Mouse (Mus musculus) limb, embryonic 11.5 days (tissue): ENCODE data around the gene Mmp11. TPM values are rescaled to one million over a fixed set of nuclear protein-coding genes. Genes with fewer than 3 reads are reported as not detected.
A peak's percentile ranks its signal among the peaks of the same experiment; 100 is the strongest.

Source experiments
- ATAC-seq: fragments of 200-750 bp; cut with Nextera tagmentation; 2 replicates; pipeline ENCODE4 v1.8.0; 2017; ENCODE audit warnings: low read depth; ENCODE audit not compliant: insufficient number of reproducible peaks, low FRiP score, low TSS enrichment
- DNase-seq: peaks from one replicate; pipeline ENCODE4 v3.0.0-alpha.2; 2015; ENCODE audit warnings: low spot score
- H3K27ac ChIP-seq: fragments of 300-500 bp; sonication (generic); replicated peaks from 2 replicates; pipeline ENCODE4 v1.5.1; 2014; ENCODE audit warnings: low read depth, mild to moderate bottlenecking, low read length
- H3K27me3 ChIP-seq: fragments of 300-500 bp; sonication (generic); 2 replicates; pipeline ENCODE4 v1.6.1; 2014; ENCODE audit warnings: mild to moderate bottlenecking, low read length, mixed read lengths; ENCODE audit not compliant: control insufficient read depth, insufficient read depth
- H3K36me3 ChIP-seq: fragments of 300-500 bp; sonication (generic); 2 replicates; pipeline ENCODE4 v1.6.1; 2014; ENCODE audit warnings: mild to moderate bottlenecking, low read length, moderate library complexity, mixed read lengths; ENCODE audit not compliant: control insufficient read depth, insufficient read depth
- H3K4me1 ChIP-seq: fragments of 300-500 bp; sonication (generic); 2 replicates; pipeline ENCODE4 v1.6.1; 2014; ENCODE audit warnings: low read length, mixed read lengths; ENCODE audit not compliant: control insufficient read depth, insufficient read depth
- H3K4me2 ChIP-seq: fragments of 300-500 bp; sonication (generic); 2 replicates; pipeline ENCODE4 v1.6.1; 2014; ENCODE audit warnings: low read depth, mild to moderate bottlenecking, moderate library complexity; ENCODE audit not compliant: severe bottlenecking
- H3K4me3 ChIP-seq: fragments of 300-500 bp; sonication (generic); 2 replicates; pipeline ENCODE4 v1.5.1; 2014; ENCODE audit warnings: low read depth, low read length
- H3K9ac ChIP-seq: fragments of 300-500 bp; sonication (generic); 2 replicates; pipeline ENCODE4 v1.6.1; 2014; ENCODE audit warnings: mild to moderate bottlenecking, low read length
- H3K9me3 ChIP-seq: fragments of 300-500 bp; sonication (generic); 2 replicates; pipeline ENCODE4 v1.6.1; 2016; ENCODE audit warnings: low read length; ENCODE audit not compliant: control insufficient read depth
- WGBS: fragments of 180-500 bp; shearing (Covaris S2); extraction: QIAGEN DNeasy Blood & Tissue Kit; methylation state at CpG from one replicate; pipeline ENCODE4 v1.1.7; 2014; 5-methylcytosine and 5-hydroxymethylcytosine counted together
- polyA plus RNA-seq: library from polyadenylated mRNA; unstranded; fragments of >200 nt; fragmentation: Nextera tagmentation; extraction: Ambion mirVana; gene quantifications from 2 replicates; pipeline ENCODE4 v1.2.1, GENCODE M21; 2014

Mmp11 gene
- polyA plus RNA-seq, 1 experiment from 2014 or later = 66.1 TPM

DNA sequence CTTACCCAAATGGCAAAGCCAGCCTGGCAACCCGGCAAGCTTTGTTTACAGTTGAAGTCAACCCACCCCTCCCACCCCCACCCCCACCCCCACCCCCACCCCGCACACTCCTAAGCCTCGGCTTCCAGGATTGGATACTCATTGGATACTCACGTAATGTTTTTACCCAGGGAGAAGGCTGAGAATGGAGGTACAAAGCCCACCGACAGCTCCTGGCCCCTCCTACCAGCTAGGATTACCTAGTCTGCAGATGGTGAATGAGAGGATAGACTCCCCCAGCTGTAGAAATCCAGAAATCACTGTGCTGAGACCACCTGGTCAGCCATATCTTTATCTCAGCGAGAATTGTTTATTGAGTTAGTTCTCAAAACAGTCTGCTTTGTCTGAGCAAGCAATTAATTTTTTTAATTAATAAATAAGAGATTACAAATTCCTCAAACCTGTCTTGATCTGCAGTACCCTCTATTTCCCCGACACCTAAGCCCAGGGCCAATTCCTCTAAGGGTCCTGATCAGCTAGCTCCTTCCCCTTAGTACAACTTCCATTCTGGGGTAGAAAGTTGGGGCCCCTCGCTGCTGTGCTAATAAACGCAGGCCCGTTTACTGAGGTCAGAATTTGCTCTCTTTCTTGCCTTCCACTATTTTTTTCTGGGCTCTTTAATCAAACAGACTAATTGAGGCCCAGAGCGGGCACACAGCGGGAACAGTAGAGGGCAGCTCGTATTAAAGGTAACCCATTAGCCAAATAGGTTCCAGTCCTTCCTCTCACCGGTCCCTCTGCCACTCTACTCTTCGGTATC lies 53.7 kb downstream of the Mmp11 start:
- Histone ChIP-seq H3K9ac (no peak overlapping the region), H3K36me3 (no peaks in the 10 kb centered on the region), H3K4me2 (peak overlapping the region; percentile 36), H3K4me3 (no peak overlapping the region), H3K27ac (peak overlapping the region; percentile 57), H3K9me3 (no peaks in the 10 kb centered on the region), H3K4me1 (peaks cover 14% of the 10 kb centered on the region), H3K27me3 (no peaks in the 10 kb centered on the region)
- DNase-seq (peak; percentile 47), ATAC-seq (peak; percentile 66; the same call in 1 of the 2 replicates)
- 1% methylated on average over 15 of the region's 15 CpGs for WGBS

DNA sequence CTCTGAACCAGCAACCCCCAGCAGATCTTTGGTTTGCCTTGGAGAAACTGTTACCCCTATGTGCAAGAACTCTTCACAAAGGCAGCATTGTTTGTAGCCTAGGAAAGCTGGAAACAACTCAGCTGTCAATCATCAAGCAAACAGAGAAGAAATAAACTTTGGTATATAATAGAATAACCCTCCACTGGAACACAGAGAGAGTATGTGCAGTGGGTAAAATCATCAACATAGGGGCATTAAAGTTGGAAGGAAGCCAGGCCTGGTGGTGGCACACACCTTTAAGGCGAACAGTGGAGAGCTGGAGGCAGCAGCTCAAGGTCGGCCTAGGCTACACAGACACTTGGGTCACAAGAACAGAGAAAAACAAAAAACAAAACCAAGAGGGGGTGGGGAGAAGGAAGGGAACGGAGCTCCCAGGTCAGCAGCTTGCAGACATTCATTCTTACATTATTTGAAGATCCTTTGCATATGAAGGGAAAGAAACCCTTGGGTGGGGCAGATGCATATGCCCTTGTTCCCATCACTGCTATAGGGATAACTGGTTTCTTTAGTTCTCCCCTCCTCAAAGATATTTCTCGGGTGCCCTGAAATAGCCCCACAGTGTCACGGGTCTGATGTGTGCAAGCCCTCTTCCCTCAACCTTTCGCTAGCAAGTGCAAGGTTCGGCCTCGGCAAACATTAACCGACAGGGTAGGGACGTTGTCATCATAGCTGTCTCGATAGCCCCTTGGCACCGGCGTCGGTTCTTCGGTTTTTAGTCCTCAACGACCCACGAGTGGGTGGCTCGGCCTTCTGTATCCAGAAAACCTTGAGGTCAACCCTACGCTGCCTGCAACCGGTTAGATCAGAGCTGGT lies 54.5 kb downstream of the Mmp11 start:
- H3K9me3 ChIP-seq = no peaks in the 10 kb centered on the region
- 0 out of 2 replicates have a peak overlapping the region, but pooled peaks have one; percentile 22 for H3K4me2 ChIP-seq
- no peaks in the 10 kb centered on the region for H3K36me3 ChIP-seq
- peaks cover 14% of the 10 kb centered on the region for H3K4me1 ChIP-seq
- H3K4me3 ChIP-seq = no peak overlapping the region
- WGBS = 16% methylated on average over 20 of the region's 20 CpGs
- no peak; the same call in 1 of the 2 replicates for ATAC-seq
- no peak for DNase-seq
- no peak overlapping the region for H3K9ac ChIP-seq
- H3K27ac ChIP-seq = peak overlapping the region; percentile 70
- H3K27me3 ChIP-seq = no peaks in the 10 kb centered on the region

DNA sequence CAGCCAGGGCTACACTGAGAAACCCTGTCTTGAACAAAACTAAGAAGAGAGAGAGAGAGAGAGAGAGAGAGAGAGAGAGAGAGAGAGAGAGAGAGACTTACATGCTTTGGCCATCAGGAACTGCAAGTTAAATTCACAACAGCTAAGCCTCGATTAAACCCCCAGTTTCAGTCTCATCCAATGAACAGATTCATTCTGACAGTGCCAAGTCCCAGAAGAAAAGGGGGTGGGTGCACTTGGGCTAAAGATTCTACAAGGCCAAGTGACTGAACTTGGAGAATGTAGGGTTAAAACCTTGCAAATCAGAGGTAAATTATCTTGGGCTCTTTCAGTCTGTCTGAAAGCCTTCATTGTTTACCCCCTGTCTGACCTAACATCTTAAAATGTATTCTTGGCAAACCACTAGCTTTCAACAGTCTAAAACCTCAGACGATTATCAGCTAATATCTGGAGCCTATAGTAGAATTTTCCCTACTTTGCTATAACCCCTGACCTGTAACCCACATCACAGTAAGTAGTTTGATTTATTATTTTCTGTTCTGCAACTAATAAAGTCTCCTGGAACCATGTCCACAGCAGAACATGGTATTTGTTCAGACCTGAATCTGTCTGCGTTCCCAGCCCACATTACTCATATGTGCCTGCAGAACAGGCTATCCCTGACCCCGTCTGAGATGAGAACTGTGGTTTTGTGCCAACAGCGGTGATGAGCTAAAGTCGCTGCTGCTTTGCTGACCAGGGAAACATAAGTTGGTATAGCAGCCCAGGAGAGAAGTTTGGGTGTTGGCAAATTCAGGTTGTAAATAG lies 55.3 kb downstream of the Mmp11 start:
- 0 out of 2 replicates have a peak, but pooled peaks have one; percentile 19 for ATAC-seq

DNA sequence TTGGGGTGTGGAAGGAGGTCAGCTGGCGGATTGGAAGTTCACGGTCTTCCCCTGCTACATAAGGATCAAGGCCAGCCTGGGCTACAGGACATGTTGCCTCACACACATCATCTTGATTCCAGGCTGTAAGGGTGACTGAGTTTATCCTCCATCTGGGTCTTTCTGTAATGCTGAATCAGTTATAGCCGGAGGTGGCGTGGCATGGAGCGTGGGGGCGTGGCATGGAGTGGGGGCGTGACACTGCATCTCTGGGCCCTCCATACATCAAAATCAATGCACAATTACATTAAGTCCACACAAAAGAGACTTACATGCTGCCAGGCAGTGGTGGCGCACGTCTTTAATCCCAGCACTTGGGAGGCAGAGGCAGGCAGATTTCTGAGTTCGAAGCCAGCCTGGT lies 55.9 kb downstream of the Mmp11 start:
- H3K27me3 ChIP-seq = no peaks in the 10 kb centered on the region
- H3K4me2 ChIP-seq = no peak overlapping the region
- H3K4me3 ChIP-seq = no peak overlapping the region
- H3K9ac ChIP-seq = no peak overlapping the region
- no peak overlapping the region; the same call in 1 of the 2 replicates for H3K27ac ChIP-seq
- no peaks in the 10 kb centered on the region for H3K36me3 ChIP-seq
- ATAC-seq = no peak
- DNase-seq = no peak
- 90% methylated on average over 10 of the region's 10 CpGs for WGBS
- H3K4me1 ChIP-seq = peaks cover 14% of the 10 kb centered on the region
- H3K9me3 ChIP-seq = no peaks in the 10 kb centered on the region

More for the DNA sequence above, 55.3 kb downstream of the Mmp11 start:
- no peak overlapping the region for H3K4me2 ChIP-seq
- no peaks in the 10 kb centered on the region for H3K9me3 ChIP-seq
- H3K36me3 ChIP-seq = no peaks in the 10 kb centered on the region
- H3K4me1 ChIP-seq = peaks cover 14% of the 10 kb centered on the region
- WGBS = 62% methylated on average over 6 of the region's 6 CpGs
- peak; percentile 34 for DNase-seq
- H3K9ac ChIP-seq = 0 out of 2 replicates have a peak overlapping the region, but pooled peaks have one; percentile 22
- H3K27ac ChIP-seq = peak overlapping the region; percentile 70
- H3K4me3 ChIP-seq = no peak overlapping the region
- H3K27me3 ChIP-seq = no peaks in the 10 kb centered on the region

DNA sequence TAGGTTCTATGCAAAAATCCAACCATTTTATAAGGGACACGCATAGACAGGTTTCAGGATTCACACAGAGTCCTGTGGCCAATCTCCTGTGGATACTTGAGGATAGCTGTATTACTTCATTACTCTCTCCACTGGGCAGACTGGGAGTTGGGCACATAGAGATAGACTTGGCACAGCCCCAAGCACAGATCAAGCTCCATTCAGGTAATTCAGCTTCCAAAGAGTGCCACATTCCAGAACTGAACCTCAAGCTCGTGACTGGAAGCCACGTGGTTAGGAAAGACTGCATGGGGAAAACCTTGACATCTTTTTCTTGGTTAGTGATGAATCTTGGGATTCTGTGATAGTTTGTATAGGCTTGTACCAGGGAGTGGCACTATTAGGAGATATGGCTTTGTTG lies 57.5 kb downstream of the Mmp11 start:
- no peak overlapping the region for H3K4me2 ChIP-seq
- WGBS = 87% methylated on average over 3 of the region's 3 CpGs
- peaks cover 14% of the 10 kb centered on the region for H3K4me1 ChIP-seq
- ATAC-seq = no peak
- no peaks in the 10 kb centered on the region for H3K9me3 ChIP-seq
- H3K9ac ChIP-seq = no peak overlapping the region
- no peak overlapping the region for H3K27ac ChIP-seq
- H3K36me3 ChIP-seq = no peaks in the 10 kb centered on the region
- DNase-seq = no peak
- no peaks in the 10 kb centered on the region for H3K27me3 ChIP-seq
- no peak overlapping the region for H3K4me3 ChIP-seq

DNA sequence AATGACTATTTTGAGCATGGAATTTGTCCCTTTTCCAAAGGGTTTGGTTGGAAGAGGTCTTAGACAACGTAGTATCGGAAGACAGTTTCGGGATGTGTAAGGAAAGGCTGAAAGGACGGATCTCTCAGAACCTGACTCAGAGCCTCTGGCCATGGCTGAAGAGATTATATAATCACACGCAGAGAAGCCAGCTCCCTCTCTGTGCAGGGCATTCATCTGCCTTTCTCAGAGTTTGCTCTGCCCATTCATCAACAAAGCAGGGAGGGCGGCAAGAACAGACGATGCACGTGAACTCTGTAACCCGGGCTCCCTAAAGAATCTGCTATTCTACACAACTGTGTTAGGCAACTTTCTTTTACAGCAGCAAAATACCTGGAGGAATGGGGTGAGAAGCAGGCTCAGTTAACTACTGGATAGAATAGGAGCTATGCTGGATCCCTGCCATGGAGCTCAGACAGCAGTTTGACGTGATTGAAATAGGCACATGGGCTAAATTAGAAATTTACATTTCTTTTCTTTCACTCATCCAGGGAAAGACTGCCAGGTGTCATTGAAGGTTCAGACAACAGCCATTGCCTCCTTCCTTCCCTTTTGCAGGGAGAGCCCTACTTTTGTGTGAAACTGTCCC lies 62.6 kb downstream of the Mmp11 start:
- no peaks in the 10 kb centered on the region for H3K27me3 ChIP-seq
- no peaks in the 10 kb centered on the region for H3K9me3 ChIP-seq
- H3K4me2 ChIP-seq = peak overlapping the region; percentile 33
- 56% methylated on average over 10 of the region's 10 CpGs for WGBS
- DNase-seq = no peak
- peaks cover 7% of the 10 kb centered on the region for H3K4me1 ChIP-seq
- H3K9ac ChIP-seq = peak overlapping the region; percentile 8
- no peak overlapping the region for H3K27ac ChIP-seq
- H3K4me3 ChIP-seq = no peak overlapping the region
- no peaks in the 10 kb centered on the region for H3K36me3 ChIP-seq
- no peak for ATAC-seq
